Mouse (Mus musculus) intestine, embryonic 16.5 days (tissue): ENCODE results near the gene Tead2. TPM values are rescaled to one million over a fixed set of nuclear protein-coding genes. Genes with fewer than 3 reads are reported as not detected.
A peak's percentile ranks its signal among the peaks of the same experiment; 100 is the strongest.

Experiments
- ATAC-seq: fragments of 200-750 bp; cut with Nextera tagmentation; 2 replicates; pipeline ENCODE4 v1.8.0; 2017; ENCODE audit warnings: moderate TSS enrichment, moderate library complexity
- H3K27ac ChIP-seq: fragments of 300-500 bp; sonication (generic); 2 replicates; pipeline ENCODE4 v1.5.1; 2014; ENCODE audit warnings: mild to moderate bottlenecking, low read length
- H3K27me3 ChIP-seq: fragments of 300-500 bp; sonication (generic); replicated peaks from 2 replicates; pipeline ENCODE4 v1.6.1; 2014; ENCODE audit warnings: low read length, control low read depth, mixed read lengths; ENCODE audit not compliant: control insufficient read depth, insufficient read depth
- H3K36me3 ChIP-seq: fragments of 300-500 bp; sonication (generic); 2 replicates; pipeline ENCODE4 v1.6.1; 2014; ENCODE audit warnings: low read length, control low read depth; ENCODE audit not compliant: control insufficient read depth, insufficient read depth
- H3K4me1 ChIP-seq: fragments of 300-500 bp; sonication (generic); 2 replicates; pipeline ENCODE4 v1.6.1; 2014; ENCODE audit warnings: low read length, control low read depth, mixed read lengths; ENCODE audit not compliant: control insufficient read depth, insufficient read depth
- H3K4me2 ChIP-seq: fragments of 300-500 bp; sonication (generic); 2 replicates; pipeline ENCODE4 v1.6.1; 2014; ENCODE audit warnings: low read depth, low read length, control low read depth
- H3K4me3 ChIP-seq: fragments of 300-500 bp; sonication (generic); 2 replicates; pipeline ENCODE4 v1.5.1; 2014; ENCODE audit warnings: mild to moderate bottlenecking, low read length
- H3K9ac ChIP-seq: fragments of 300-500 bp; sonication (generic); 2 replicates; pipeline ENCODE4 v1.6.1; 2014; ENCODE audit warnings: low read depth, low read length
- H3K9me3 ChIP-seq: fragments of 300-500 bp; sonication (generic); 2 replicates; pipeline ENCODE4 v1.6.1; 2016; ENCODE audit warnings: low read length, control low read depth; ENCODE audit not compliant: control insufficient read depth
- WGBS: fragments of 180-500 bp; shearing (Covaris S2); extraction: QIAGEN DNeasy Blood & Tissue Kit; methylation state at CpG from one replicate; pipeline ENCODE4 v1.1.7; 2014; 5-methylcytosine and 5-hydroxymethylcytosine counted together
- polyA plus RNA-seq: library from polyadenylated mRNA; unstranded; fragments of >200 nt; fragmentation: Nextera tagmentation; extraction: Ambion mirVana; gene quantifications from 2 replicates; pipeline ENCODE4 v1.2.1, GENCODE M21; 2015

Tead2 gene
- polyA plus RNA-seq, 1 experiment from 2014 or later = 82.1 TPM

GRCm38 (mm10) chr7:45185921-45186320 is 29.6 kb upstream of the Tead2 start:
- H3K9me3 ChIP-seq = no peaks in the 10 kb centered on the region
- no peak overlapping the region for H3K4me3 ChIP-seq
- H3K27me3 ChIP-seq = peaks cover 42% of the 10 kb centered on the region
- WGBS = 71% methylated on average over 7 of the region's 7 CpGs
- H3K9ac ChIP-seq = no peak overlapping the region
- H3K36me3 ChIP-seq = no peaks in the 10 kb centered on the region
- no peak for ATAC-seq
- no peak overlapping the region for H3K27ac ChIP-seq
- H3K4me2 ChIP-seq = no peak overlapping the region
- no peaks in the 10 kb centered on the region for H3K4me1 ChIP-seq

- H3K27ac ChIP-seq = no peak overlapping the region
- peaks cover 9% of the 10 kb centered on the region for H3K27me3 ChIP-seq
- H3K36me3 ChIP-seq = no peaks in the 10 kb centered on the region
- no peak overlapping the region for H3K9ac ChIP-seq
- H3K4me3 ChIP-seq = no peak overlapping the region
- H3K4me1 ChIP-seq = no peaks in the 10 kb centered on the region
- WGBS = 56% methylated on average over 16 of the region's 16 CpGs
- no peaks in the 10 kb centered on the region for H3K9me3 ChIP-seq
- no peak for ATAC-seq
- no peak overlapping the region for H3K4me2 ChIP-seq
Measured at GRCm38 (mm10) chr7:45189600-45189999, 26.0 kb upstream of the Tead2 start.

- Histone ChIP-seq H3K9me3 (no peaks in the 10 kb centered on the region), H3K9ac (no peak overlapping the region), H3K4me3 (no peak overlapping the region), H3K36me3 (no peaks in the 10 kb centered on the region), H3K27me3 (peaks cover 5% of the 10 kb centered on the region), H3K4me1 (no peaks in the 10 kb centered on the region), H3K4me2 (no peak overlapping the region), H3K27ac (no peak overlapping the region)
- no peak for ATAC-seq
- WGBS = 88% methylated on average over 6 of the region's 6 CpGs
Measured at GRCm38 (mm10) chr7:45190186-45190585, 25.4 kb upstream of the Tead2 start.

DNA sequence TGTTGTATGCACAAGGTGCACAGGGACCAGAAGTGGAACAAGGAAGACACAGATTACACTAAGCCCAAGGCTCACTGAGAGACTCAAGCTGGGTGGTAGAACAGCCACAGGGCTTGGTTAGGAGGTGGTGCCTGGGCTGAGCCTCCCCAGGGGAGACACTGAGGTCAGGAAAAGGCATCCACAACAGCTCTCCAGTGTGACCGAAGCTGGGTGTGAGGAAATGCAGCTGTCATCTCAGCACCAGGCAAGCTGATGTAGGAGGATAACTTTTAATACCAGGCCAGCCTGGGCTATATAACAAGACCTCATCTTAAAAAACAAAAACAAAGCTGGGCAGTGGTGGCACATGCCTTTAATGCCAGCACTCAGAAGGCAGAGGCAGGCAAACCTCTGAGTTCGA is 24.4 kb upstream of the Tead2 start:
- Histone ChIP-seq H3K9me3 (no peaks in the 10 kb centered on the region), H3K27me3 (peaks cover 2% of the 10 kb centered on the region), H3K36me3 (no peaks in the 10 kb centered on the region), H3K4me3 (no peak overlapping the region), H3K27ac (no peak overlapping the region), H3K4me1 (no peaks in the 10 kb centered on the region), H3K9ac (no peak overlapping the region), H3K4me2 (no peak overlapping the region)
- ATAC-seq = no peak
- WGBS = 60% methylated on average over 2 of the region's 2 CpGs

DNA sequence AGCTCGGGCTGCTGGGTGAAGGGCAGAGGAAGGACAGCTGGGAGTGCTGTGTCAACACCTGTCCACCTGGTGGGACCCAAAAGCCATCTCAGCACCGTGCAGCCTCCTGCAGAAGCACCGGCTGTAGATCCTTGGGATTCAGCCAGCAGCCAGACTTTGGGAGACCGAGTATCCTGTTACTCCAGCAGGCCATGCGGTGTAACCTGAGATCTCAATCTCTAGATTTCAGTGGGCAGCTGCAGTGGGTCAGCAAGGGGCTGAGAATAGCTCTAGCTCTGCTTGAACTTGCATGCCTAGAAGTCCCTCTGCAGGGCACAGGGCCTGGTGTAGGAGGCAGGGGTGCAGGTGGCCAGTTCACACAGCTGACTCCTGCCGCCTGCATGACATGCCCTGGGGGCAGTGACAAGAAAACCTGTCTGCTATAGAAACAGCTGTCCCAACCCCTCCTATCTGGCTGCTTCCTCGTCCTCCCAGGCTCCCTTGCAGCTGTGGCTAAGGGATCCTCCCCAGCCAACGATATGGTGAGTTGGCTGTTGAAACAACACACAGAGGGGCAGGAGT is 23.7 kb upstream of the Tead2 start:
- H3K4me3 ChIP-seq = no peak overlapping the region
- 16% methylated on average over 8 of the region's 8 CpGs for WGBS
- H3K9me3 ChIP-seq = no peaks in the 10 kb centered on the region
- peak; percentile 41; the same call in 1 of the 2 replicates for ATAC-seq
- H3K9ac ChIP-seq = no peak overlapping the region
- no peaks in the 10 kb centered on the region for H3K4me1 ChIP-seq
- no peaks in the 10 kb centered on the region for H3K36me3 ChIP-seq
- H3K27me3 ChIP-seq = no peaks in the 10 kb centered on the region; the same call in 1 of the 2 replicates
- no peak overlapping the region for H3K27ac ChIP-seq
- no peak overlapping the region for H3K4me2 ChIP-seq

DNA sequence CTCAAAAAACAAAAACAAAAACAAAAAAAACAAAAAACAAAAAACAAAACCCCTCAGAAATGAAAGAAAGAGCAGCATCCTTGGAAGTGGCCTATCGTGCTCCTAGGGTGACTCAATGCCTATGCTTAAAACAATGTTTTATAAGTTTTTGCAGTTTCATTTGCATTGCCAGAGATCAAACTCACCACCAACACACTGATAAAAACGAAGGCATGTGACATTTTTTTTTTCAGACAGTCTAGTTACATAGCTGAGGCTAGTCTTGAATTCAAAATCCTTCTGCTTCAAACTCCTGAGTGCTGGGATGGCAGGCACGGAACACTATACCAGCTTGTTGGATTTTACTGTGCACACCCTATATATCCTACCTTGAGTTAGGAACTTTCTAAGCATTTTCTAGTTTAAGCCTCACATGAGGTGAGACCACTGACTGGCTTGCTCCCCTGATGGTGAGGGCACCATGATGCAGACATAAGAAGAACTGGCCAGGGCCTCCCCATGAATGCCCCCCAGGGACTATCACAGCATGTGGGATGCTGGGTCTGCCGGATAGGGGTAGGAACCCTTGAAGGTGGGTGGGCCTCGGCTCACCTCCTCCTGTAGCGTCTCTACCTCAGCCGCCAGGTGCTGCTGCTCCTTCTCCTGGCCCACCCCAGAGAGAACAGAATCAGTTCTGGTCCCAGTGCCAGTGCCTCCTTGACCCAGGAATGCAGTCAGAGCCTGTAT is 22.8 kb upstream of the Tead2 start:
- H3K36me3 ChIP-seq = no peaks in the 10 kb centered on the region
- H3K27ac ChIP-seq = no peak overlapping the region
- H3K4me2 ChIP-seq = no peak overlapping the region
- H3K4me1 ChIP-seq = no peaks in the 10 kb centered on the region
- no peaks in the 10 kb centered on the region for H3K27me3 ChIP-seq
- WGBS = 86% methylated on average over 7 of the region's 7 CpGs
- ATAC-seq = no peak
- no peak overlapping the region for H3K9ac ChIP-seq
- no peak overlapping the region for H3K4me3 ChIP-seq
- no peaks in the 10 kb centered on the region for H3K9me3 ChIP-seq

GRCm38 (mm10) chr7:45193406-45193805 is 22.1 kb upstream of the Tead2 start:
- ATAC-seq = no peak
- Histone ChIP-seq H3K4me3 (no peak overlapping the region), H3K4me1 (no peaks in the 10 kb centered on the region), H3K27ac (no peak overlapping the region), H3K27me3 (no peaks in the 10 kb centered on the region), H3K4me2 (no peak overlapping the region), H3K9ac (0 out of 2 replicates have a peak overlapping the region, but pooled peaks have one; percentile 32), H3K36me3 (no peaks in the 10 kb centered on the region), H3K9me3 (no peaks in the 10 kb centered on the region)
- WGBS = 64% methylated on average over 5 of the region's 5 CpGs

DNA sequence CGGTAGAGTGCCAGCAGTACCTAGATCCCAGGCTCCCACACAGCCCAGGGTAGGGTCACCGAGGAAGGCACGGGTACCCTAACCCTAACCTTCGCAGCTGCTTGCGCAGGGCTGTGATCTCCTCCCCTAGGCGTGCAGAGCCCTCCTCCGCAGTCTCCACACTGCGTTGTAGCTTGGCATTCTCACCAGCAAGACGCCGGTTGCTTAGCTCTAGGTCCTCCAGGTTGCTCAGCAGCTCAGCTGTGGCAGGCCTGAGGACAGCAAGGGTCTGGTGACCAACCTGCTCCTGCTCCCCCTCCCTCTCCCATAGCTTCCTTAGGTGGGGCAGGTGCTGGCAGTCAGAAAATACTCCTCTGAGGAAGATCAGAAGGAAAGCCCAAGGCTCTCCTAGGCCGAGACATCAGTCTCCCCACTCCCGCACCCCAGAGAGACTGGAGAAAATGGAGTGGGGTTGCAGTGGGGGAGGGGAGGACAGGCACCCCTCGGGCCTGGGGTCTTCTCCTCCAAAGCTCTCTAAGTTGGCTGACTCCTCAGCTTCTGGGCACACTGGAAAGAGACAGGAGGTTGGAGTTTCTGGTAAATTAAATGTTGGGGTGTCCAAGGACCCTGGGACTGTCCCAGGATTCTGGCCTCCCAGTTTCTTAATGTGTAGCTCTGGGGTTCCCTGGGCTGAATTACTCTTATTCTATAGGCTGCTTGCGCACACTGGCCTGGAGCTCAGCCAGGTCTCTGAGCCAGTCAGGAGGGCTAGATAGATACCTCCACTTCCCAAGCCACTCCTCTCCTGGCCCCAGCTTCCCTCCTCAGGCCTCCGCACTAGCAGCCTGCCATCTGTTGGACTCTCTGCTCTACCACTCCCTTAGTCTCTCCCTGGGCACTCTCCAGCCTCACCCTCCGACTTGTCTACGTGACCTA is 21.4 kb upstream of the Tead2 start:
- Histone ChIP-seq H3K36me3 (no peaks in the 10 kb centered on the region), H3K9me3 (no peaks in the 10 kb centered on the region), H3K4me2 (no peak overlapping the region), H3K9ac (no peak overlapping the region), H3K4me1 (no peaks in the 10 kb centered on the region), H3K4me3 (no peak overlapping the region), H3K27ac (no peak overlapping the region), H3K27me3 (no peaks in the 10 kb centered on the region)
- ATAC-seq = peak; percentile 37; the same call in 1 of the 2 replicates
- 74% methylated on average over 17 of the region's 17 CpGs for WGBS
